Mouse (Mus musculus): Measurements from ENCODE around the gene Gpr68. TPM values are rescaled to one million over a fixed set of nuclear protein-coding genes. Genes with fewer than 3 reads are reported as not detected.

Gpr68 gene
- polyA plus RNA-seq, 1 experiment from 2014 or later = 0.64 TPM

- Histone ChIP-seq H3K4me1 (peaks cover 6% of the 10 kb centered on the region; the same call in 1 of the 2 replicates), H3K36me3 (peaks cover under 1% of the 10 kb centered on the region), H3K9me3 (no peaks in the 10 kb centered on the region), H3K9ac (no peak overlapping the region), H3K4me3 (replicated peaks) (no peak overlapping the region), H3K4me2 (no peak overlapping the region), H3K27ac (no peak overlapping the region), H3K27me3 (replicated peaks) (no peaks in the 10 kb centered on the region)
- ATAC-seq (ENCODE audit: insufficient read depth, low FRiP score, low read depth) = no peak
- 80% methylated on average over 3 of the region's 3 CpGs for WGBS
These were observed 33.4 kb upstream of the Gpr68 start for GRCm38 (mm10) chr12:100941361-100941760.

DNA sequence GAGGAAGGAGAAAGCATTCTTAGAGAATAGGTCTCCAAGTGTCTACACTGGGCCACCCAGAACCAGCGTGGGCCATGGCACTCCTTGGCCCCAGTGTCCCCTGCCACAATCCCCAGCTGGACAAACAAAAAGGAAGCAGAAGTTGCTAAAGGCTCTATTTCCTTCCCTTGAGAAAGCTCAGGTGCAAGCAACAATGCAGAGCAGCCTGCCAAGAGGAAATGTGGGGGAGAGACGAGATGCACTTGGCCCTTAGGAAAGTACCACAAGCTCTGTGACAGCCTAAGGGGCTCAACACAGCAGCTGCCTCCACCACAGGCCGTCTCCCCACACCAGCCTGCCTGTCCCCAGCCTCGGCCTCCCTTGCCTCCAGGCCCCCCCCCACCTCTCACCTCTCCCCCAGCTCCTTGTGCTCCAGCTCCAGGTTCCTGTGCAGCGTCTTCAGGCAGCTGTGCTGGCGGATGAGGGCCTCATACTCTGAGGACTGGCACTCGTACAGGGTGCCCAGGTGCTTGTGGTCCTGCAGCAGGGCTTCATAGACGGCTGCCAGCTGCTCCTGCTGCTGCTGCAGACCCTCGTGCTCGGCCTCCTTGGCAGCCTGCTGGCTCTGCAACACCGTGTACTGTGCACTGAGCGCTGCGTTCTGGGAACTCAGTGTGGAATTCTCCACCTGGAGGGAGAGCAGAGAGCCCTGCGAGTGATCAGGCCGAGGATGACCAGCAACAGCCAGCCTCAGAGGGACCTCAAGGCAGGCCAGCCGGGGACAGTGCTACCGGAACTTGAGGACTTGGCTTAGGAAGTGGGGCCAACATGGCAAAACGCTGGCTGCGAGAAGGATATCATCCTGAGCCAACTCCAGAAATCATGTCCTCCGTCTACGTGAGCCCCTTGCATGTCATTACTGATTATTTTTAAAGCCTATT lies 29.7 kb upstream of the Gpr68 start:
- ATAC-seq (ENCODE audit: insufficient read depth, low FRiP score, low read depth) = no peak; the same call in 1 of the 2 replicates

GRCm38 (mm10) chr12:100936737-100937136 lies 28.7 kb upstream of the Gpr68 start:
- H3K27ac ChIP-seq = no peak overlapping the region

More for the DNA sequence above, 29.7 kb upstream of the Gpr68 start:
- Histone ChIP-seq H3K27ac (peak overlapping the region; percentile 71), H3K36me3 (no peaks in the 10 kb centered on the region; the same call in 1 of the 2 replicates), H3K4me2 (no peak overlapping the region), H3K9me3 (no peaks in the 10 kb centered on the region), H3K4me3 (replicated peaks) (no peak overlapping the region), H3K4me1 (peaks cover 6% of the 10 kb centered on the region; the same call in 1 of the 2 replicates), H3K9ac (no peak overlapping the region), H3K27me3 (replicated peaks) (no peaks in the 10 kb centered on the region)
- WGBS = 66% methylated on average over 21 of the region's 21 CpGs

GRCm38 (mm10) chr12:100936116-100936515 lies 28.1 kb upstream of the Gpr68 start:
- no peak overlapping the region for H3K4me3 ChIP-seq (replicated peaks)
- peaks cover 6% of the 10 kb centered on the region; the same call in 1 of the 2 replicates for H3K4me1 ChIP-seq
- no peak overlapping the region for H3K4me2 ChIP-seq
- ATAC-seq (ENCODE audit: insufficient read depth, low FRiP score, low read depth) = no peak
- no peak overlapping the region for H3K27ac ChIP-seq
- no peak overlapping the region for H3K9ac ChIP-seq
- H3K36me3 ChIP-seq = 0 out of 2 replicates have a peak, but pooled peaks cover 5% of the 10 kb centered on the region
- H3K9me3 ChIP-seq = no peaks in the 10 kb centered on the region
- H3K27me3 ChIP-seq (replicated peaks) = no peaks in the 10 kb centered on the region
- 4% methylated on average over 2 of the region's 2 CpGs for WGBS

More at GRCm38 (mm10) chr12:100936737-100937136, 28.7 kb upstream of the Gpr68 start:
- Histone ChIP-seq H3K27me3 (replicated peaks) (no peaks in the 10 kb centered on the region), H3K4me1 (peaks cover 6% of the 10 kb centered on the region; the same call in 1 of the 2 replicates), H3K36me3 (0 out of 2 replicates have a peak, but pooled peaks cover under 1% of the 10 kb centered on the region), H3K9me3 (no peaks in the 10 kb centered on the region), H3K4me2 (no peak overlapping the region), H3K9ac (no peak overlapping the region), H3K4me3 (replicated peaks) (no peak overlapping the region)
- WGBS = 80% methylated on average over 4 of the region's 4 CpGs
- no peak for ATAC-seq (ENCODE audit: insufficient read depth, low FRiP score, low read depth)

GRCm38 (mm10) chr12:100934796-100935195 lies 26.8 kb upstream of the Gpr68 start:
- Histone ChIP-seq H3K4me3 (replicated peaks) (no peak overlapping the region), H3K4me2 (no peak overlapping the region), H3K36me3 (0 out of 2 replicates have a peak, but pooled peaks cover 5% of the 10 kb centered on the region), H3K27me3 (replicated peaks) (no peaks in the 10 kb centered on the region), H3K27ac (no peak overlapping the region), H3K9ac (no peak overlapping the region), H3K4me1 (peaks cover 6% of the 10 kb centered on the region; the same call in 1 of the 2 replicates), H3K9me3 (no peaks in the 10 kb centered on the region)
- ATAC-seq (ENCODE audit: insufficient read depth, low FRiP score, low read depth) = no peak
- WGBS = 77% methylated on average over 5 of the region's 5 CpGs

GRCm38 (mm10) chr12:100931653-100932052 lies 23.7 kb upstream of the Gpr68 start:
- no peak for ATAC-seq (ENCODE audit: insufficient read depth, low FRiP score, low read depth)
- Histone ChIP-seq H3K27me3 (replicated peaks) (no peaks in the 10 kb centered on the region), H3K27ac (no peak overlapping the region), H3K9ac (no peak overlapping the region), H3K4me1 (no peaks in the 10 kb centered on the region), H3K9me3 (no peaks in the 10 kb centered on the region), H3K36me3 (0 out of 2 replicates have a peak, but pooled peaks cover 5% of the 10 kb centered on the region), H3K4me3 (replicated peaks) (no peak overlapping the region), H3K4me2 (no peak overlapping the region)
- WGBS = 94% methylated on average over 14 of the region's 14 CpGs

DNA sequence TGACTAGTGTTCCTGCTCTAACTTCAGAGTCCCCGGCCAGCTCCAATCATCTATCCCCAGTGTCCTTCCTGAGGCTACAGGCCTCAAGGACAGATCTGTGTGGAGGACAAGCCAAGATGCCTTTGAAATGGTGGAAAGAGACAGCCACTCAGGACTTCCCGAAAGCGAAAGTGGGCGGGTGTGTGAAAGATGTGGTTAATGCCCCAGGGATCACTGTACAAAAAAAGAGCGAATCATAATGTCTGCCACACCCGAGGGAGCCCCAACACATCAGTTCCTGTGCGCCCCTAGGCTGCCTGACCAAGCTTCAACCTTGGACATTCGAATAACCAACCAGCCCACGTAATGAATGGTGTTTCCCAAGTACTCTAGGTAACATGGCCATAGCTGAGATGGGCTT lies 20.3 kb upstream of the Gpr68 start:
- 0 out of 2 replicates have a peak, but pooled peaks cover 5% of the 10 kb centered on the region for H3K36me3 ChIP-seq
- no peaks in the 10 kb centered on the region for H3K4me1 ChIP-seq
- H3K4me2 ChIP-seq = no peak overlapping the region
- H3K27me3 ChIP-seq (replicated peaks) = no peaks in the 10 kb centered on the region
- no peaks in the 10 kb centered on the region for H3K9me3 ChIP-seq
- no peak overlapping the region for H3K9ac ChIP-seq
- no peak overlapping the region for H3K4me3 ChIP-seq (replicated peaks)
- ATAC-seq (ENCODE audit: insufficient read depth, low FRiP score, low read depth) = no peak
- H3K27ac ChIP-seq = no peak overlapping the region
- 88% methylated on average over 9 of the region's 9 CpGs for WGBS

GRCm38 (mm10) chr12:100925644-100926619 lies 17.9 kb upstream of the Gpr68 start:
- Histone ChIP-seq H3K27me3 (replicated peaks) (no peaks in the 10 kb centered on the region), H3K4me1 (no peaks in the 10 kb centered on the region), H3K9ac (no peak overlapping the region), H3K36me3 (no peaks in the 10 kb centered on the region), H3K27ac (no peak overlapping the region), H3K4me2 (no peak overlapping the region), H3K4me3 (replicated peaks) (no peak overlapping the region), H3K9me3 (no peaks in the 10 kb centered on the region)
- no peak; the same call in 1 of the 2 replicates for ATAC-seq (ENCODE audit: insufficient read depth, low FRiP score, low read depth)
- 71% methylated on average over 14 of the region's 14 CpGs for WGBS

- Histone ChIP-seq H3K36me3 (no peaks in the 10 kb centered on the region), H3K9me3 (no peaks in the 10 kb centered on the region), H3K9ac (no peak overlapping the region), H3K4me3 (replicated peaks) (no peak overlapping the region), H3K27ac (no peak overlapping the region), H3K4me2 (no peak overlapping the region), H3K27me3 (replicated peaks) (no peaks in the 10 kb centered on the region), H3K4me1 (no peaks in the 10 kb centered on the region)
- ATAC-seq (ENCODE audit: insufficient read depth, low FRiP score, low read depth) = no peak
- 87% methylated on average over 15 of the region's 15 CpGs for WGBS
These were observed 16.8 kb upstream of the Gpr68 start for GRCm38 (mm10) chr12:100924646-100925339.

DNA sequence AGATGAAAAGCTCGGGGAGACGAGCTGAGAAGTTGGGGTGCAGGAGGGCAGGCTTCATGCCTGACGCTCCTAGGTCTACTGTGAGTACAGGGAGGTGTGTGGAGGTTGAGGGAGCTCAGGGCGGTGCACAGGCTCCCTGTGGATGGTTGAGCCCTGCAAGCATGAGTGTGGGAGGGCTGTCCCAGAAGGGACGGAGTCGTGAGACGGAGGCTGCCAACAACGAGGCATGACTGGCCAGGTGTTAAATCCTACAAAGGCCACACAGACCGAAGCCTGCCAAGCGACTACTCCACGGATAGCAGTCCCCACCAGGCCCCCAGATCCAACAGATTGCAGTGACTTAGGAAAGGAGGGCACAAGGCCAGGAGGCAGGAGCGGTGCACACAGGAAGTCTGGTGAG lies 2.7 kb upstream of the Gpr68 start:
- Histone ChIP-seq H3K4me2 (no peak overlapping the region), H3K36me3 (no peaks in the 10 kb centered on the region), H3K27me3 (replicated peaks) (no peaks in the 10 kb centered on the region; the same call in 1 of the 2 replicates), H3K4me3 (replicated peaks) (no peak overlapping the region), H3K27ac (no peak overlapping the region), H3K9ac (no peak overlapping the region), H3K9me3 (no peaks in the 10 kb centered on the region), H3K4me1 (peaks cover 8% of the 10 kb centered on the region; the same call in 1 of the 2 replicates)
- WGBS = 81% methylated on average over 12 of the region's 12 CpGs
- ATAC-seq (ENCODE audit: insufficient read depth, low FRiP score, low read depth) = no peak

DNA sequence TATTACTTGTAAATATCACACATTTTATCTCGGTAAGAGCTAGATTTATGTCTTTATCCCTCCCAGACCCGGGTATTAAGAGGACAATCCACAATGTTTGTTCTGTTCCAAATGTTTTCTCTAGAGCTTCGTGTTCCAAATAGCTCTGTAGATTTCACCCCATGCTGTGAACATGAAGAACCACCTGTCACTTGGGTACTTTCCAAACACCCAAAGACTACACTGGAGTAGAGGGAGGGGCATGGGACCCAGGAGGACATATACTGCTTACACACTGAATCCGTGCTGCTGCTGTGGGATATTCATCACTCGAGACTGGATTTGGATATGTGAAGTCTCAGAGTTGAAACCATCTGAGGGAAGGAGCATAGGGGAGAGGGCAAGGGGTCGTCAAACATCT lies 1.8 kb upstream of the Gpr68 start:
- Histone ChIP-seq H3K4me2 (no peak overlapping the region), H3K9ac (no peak overlapping the region), H3K27ac (no peak overlapping the region), H3K9me3 (no peaks in the 10 kb centered on the region), H3K36me3 (no peaks in the 10 kb centered on the region), H3K4me3 (replicated peaks) (no peak overlapping the region), H3K4me1 (peaks cover 8% of the 10 kb centered on the region; the same call in 1 of the 2 replicates), H3K27me3 (replicated peaks) (no peaks in the 10 kb centered on the region; the same call in 1 of the 2 replicates)
- WGBS = 56% methylated on average over 6 of the region's 6 CpGs
- ATAC-seq (ENCODE audit: insufficient read depth, low FRiP score, low read depth) = no peak
